Mouse (Mus musculus) right cerebral cortex, postnatal 25 days (tissue): Measurements from ENCODE around the gene Abcc4.

Experiments
- DNase-seq: peaks from one replicate; pipeline ENCODE4 v3.0.0; 2022

Abcc4 gene

DNA sequence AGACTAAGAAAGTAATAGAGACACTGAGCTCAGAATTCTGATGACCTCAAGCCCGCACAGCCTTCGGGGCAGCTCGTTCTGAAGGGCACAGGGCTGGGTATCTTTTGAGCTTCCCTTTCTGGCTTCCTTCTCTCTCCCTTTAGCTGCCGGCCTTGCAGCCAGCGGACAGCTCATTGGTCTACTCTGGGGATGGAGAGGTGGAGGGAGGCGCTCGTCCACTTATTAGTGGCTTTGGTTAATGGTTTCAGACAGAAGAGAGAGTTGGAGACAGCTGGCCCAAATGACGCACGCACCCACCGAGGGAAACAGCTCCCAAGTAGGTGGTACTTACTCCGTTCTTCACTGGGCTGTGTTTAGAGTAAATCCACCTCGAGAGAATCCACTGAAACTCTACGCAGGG lies 214.7 kb downstream of the Abcc4 start:
- DNase-seq = no peak

DNA sequence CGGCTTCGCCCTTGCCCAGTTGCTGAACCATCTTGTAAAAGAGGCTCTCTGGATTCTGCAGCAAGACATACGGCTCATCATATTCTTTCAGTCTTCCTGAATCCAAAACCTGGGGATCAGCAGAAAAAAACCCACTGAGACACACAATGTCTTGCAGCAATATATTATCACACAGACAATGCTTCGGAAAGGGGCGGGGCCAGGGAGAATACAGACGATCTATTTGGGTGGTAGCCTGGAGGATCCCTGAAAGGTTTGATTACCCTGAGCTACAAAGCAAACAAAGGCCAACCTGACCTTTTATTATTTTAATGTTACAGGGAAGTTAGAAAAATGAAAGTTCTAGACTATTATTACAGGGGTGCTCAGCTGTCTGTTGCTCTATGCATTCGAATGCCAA lies 215.5 kb downstream of the Abcc4 start:
- no peak for DNase-seq

DNA sequence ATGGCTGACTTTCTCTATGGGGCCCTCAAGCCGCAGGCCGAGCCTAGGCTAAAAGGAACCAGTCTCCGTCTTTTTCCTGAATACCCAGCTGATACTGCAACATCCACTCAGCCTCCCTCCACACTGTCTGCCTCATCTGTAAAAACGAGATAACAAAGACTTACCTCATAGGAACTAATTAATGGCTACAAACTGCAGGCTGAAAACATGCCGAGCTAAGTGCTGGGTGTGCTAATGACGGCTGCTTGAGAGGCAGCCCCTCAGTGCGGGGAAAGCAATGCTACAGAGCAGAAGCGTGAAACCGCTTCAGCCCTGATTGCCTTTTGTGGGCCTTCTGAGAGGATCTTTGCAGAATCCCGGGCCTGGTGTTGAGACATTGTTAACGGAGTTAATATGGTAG lies 219.7 kb downstream of the Abcc4 start:
- no peak for DNase-seq

DNA sequence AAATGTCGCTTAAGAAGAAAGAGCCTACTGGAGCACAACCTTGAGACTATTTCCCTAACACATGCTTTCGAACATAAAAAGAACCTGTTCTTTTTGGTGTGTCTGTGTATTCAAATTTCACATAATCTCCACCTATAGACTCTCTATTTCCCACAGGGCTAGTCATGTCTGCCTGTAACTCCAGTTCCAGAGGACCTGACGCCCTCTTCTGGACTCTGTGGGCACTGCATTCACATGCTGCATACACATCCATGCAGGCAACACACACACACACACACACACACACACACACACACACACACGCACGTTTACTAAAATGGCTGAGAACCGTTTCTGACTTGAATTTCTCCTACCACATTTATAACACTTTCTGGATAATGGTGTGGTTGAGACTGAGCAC lies 220.4 kb downstream of the Abcc4 start:
- no peak for DNase-seq

DNA sequence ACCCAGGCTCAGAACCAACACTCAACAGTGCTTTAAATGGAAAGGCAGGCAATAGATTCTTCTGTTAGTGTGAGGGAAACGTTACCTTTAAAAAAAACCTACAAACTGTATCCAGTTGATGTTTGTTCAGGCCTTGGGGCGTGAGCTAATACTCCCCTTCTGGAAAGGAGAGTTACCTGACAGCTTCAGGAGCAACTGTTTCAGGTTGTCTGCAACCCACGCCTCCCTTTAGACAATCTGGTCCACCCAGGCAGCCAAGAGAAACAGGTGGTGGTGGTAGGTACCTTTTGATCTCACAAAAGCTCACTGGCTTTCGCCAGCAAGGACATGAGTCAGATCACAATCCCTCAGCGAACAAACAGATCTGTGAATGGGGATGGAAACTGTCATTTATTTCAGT lies 223.7 kb downstream of the Abcc4 start:
- no peak for DNase-seq

DNA sequence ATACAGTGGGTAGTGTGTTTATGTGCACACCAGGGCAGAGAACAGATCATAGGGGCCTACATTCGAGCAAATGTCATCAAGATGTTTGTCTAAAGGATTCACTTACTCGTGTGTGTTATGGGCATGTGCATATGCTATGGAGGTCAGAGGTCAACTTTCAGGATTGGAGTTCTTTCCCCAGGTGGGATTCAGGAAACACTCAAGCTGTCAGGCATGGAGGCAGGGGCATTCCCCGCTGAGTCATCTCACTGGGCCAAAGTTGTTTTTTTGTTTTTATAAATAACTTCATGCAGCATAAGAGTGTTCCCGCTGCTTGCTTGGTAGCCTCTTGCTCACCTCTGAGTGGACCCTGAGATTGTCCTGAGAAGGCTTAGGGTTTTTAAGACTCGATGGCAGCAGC lies 224.2 kb downstream of the Abcc4 start:
- DNase-seq = no peak

DNA sequence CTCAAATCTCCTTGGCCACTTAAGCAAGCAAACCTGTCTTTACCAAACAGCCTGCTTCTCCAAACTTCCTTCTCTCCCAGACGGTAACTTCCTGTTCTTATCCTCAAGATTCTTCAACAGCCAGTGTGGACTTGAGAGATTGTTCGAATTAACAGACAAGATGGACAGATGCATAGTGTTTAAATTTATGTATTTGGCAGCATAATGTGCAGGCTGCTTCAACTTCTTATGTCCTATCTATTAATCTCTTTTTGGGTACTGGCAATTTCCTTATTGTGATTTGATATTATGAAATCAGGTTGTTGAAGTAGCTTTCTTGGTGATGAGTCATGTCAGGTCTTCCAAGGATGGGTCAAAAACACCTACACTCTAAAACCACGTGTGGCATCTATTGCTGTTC lies 229.7 kb downstream of the Abcc4 start:
- DNase-seq = no peak

DNA sequence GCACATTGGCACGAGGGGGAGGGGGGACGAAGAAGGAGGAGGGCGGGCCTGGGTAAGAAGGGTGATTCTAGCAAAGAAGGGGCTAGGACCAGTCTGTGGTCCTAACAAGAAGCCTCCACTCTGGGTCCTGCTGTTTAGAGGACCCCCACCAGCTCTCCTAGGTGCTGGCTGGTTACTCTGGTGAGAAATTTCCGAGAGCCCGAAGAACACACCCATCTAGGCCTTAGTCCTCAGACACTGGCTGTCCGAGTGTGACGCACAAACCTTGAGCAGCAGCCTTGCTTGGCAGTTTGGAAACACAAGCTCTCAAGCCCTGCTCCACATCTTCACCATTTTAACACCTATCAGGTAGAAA lies 230.9 kb downstream of the Abcc4 start:
- DNase-seq = no peak

DNA sequence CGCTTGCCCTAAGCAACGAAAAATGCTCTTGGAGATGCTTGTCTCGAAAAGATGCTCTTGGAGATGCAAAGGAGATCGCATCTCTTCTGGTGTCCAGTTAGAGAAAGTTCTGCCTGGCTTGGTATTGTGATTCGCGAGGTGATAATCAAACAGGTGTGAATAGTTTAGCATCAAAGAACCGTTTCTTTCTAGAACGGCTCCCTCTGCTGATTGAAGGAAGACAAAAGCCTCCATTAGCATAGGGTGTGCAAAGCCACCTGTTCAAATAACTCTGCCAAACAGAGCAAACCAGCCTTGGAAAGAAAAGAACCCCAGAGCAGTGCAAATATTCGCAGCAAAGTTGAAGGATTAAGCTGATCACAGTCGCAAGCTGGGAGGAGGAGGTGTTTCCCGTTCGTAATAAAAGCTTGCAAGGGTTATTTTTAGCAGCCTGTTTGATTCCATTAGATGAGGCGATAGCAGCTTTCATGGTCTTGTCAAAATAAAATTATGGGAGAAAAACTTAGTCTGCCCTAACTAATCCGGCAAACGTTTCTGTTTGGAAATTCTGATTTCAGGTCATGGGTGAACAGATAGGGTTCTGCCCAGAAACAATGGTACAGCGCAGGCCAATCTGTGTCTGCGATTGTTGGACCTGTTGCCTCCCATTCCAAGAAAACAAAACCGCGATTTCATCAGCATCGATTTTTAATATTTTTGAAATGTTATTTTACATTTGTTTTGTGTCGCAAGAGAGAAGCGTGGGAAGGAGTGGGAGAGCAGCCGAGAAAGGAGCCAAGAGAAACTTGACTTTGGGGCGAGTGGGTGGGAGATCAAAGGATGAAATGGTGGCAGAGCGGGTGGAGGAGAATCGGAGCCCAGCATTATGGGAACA lies 231.6 kb downstream of the Abcc4 start:
- DNase-seq = peak; percentile 6

DNA sequence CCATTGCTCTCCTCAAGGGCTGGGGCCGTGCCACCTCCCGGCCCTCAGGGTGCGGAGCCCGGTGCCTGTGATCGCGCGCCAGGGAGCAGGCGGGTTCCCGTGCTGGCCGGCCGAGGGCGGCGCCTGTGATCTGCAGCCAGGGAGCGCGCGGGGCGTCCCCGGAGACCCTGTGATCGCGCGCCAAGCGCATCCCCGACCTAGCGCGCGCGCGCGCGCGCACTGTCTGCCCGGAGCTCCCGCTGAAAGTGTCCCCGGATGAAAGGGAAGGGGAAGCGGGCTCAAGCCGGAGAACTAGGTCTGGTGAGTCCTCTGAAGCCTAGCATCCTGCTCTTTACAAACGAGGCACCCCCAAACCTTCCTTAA lies 232.2 kb downstream of the Abcc4 start:
- DNase-seq = peak; percentile 38

DNA sequence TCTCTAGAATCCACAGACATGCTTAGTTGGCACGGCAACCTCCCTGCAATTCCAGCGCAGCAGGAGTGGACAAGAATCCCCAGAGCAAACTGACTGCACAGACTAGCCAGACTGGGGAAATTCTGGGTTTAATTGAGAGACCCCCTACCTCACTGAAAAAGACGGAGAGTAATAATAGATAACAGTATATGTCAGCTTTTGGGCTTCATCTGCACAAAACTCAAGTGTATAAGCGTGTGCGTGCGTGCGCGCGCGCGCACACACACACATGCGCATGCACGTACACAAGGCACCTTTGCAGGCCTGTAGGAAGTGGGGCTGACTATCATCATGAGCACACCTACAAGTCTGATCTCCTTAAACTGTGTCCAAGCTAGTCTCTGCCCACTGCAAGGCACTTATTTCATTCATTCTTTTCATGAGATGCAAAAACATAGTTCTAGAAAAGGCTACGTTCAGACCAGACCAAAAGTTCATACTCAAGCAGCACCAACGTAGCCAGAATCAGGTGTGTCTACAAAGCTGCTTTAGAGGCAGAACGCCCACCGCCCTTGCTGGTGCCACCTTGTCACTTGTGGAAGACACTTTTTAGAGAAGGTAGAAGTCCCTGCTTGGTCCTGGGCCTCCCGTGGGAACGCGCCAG lies 232.7 kb downstream of the Abcc4 start:
- DNase-seq = peak; percentile 5

DNA sequence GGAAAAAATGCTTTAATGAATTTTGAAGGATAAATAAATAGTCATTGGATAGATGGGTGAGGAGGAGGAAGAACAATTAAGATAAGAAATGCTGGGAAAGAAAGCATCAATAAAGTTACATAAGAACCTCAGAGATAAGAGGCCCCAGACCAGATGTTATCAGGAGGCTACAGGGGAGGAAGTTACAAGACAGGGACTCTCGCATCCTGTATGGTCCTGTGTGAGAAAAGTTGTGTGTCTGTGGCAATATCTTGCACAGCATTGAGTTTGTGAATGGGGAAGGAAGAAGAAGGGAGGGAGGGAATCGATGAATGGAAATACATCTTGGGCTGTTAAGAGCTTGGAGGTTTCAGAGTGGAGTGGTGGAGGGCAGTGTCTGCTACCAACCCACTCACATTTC lies 240.7 kb downstream of the Abcc4 start:
- DNase-seq = no peak

DNA sequence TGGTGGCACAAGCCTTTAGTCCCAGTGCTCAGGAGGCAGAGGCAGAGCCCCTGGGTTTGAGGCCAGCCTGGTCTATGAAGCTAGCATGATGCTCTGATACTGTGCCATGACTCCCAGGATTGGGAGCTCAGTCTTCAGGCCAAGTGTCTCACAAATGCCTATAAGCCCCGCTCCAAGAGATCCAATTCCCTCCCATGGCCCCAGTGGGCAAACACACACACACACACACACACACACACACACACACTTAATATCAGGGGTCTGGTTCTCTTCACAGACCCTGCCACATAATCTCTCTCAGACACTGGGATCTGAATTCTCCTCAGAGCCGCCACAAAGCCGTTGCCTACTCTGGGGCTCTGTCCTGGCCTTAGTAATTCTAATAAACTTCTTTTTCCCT lies 241.6 kb downstream of the Abcc4 start:
- no peak for DNase-seq

DNA sequence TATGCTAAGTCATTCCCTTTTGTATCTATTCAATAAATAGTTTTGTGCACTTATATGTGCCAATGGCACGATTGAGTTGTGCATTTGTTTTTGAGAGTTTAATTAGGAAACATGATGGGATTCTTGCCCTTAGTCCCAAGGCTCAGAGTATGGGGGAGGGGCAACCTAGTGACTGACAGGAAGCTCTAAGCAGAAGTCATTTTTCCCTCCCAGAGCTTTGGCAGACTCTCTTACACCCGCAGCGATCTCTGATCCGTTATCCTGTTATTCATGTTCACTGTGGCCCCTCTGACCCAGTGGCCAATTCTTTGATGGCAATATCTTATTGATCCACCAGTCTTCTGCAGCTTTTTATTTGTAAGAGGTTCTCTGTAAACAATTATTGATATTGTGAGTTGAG lies 253.4 kb downstream of the Abcc4 start:
- DNase-seq = no peak

DNA sequence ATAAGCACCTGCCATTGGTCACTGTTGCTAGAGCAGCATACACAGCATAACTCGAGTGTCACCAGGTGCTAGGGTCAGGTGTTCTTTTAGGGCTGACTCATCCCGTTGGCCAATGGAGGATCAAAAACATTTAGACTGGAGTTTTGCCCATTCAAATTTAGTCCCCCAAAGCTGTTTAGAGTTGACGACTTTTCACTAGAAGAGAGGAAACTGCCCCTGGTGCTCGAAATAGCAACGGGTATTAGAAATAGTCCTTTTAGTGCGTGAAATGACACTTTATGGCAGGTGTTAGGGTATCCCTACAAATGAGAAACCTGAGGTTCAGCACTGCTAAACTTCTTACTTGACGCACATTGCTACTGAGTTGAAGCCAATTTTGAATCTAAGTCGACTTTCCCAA lies 265.9 kb downstream of the Abcc4 start:
- no peak for DNase-seq

DNA sequence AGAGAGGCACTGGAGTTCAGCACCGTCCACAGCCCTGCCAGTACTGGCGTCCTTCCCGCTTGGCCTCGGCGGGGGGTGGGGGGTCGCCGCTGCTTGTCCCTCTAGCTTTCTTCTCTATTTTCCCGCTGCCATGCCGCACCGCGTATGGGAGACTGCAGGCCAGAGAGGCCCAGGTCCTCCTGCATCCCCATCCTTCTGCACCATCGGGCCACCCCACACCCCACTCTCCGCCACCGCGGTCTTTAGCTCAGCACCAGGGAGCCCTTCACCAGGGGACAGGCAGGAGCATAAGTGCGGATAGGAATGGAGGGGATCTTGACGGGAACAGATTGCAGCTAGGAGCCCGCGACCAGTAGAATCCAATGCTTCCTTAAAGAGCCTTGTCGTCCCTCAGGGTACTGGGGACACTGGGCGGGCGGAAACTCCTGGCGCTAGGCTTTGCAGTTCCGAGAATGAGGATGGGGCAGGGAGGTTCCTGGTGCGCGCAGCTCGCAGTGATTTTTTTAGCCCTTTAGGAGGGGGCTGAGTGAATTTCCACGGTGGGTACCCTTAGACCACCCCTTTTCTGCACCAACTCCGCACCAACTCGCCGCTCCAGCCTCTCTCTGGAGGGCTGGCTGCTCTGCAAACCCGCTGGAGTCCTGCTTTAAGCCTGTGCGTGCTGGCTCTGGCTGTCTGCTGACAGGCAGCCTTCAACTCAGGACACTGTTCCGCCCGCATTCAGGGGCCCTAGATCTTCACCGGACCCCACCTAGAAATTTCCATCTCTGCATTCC lies 268.7 kb downstream of the Abcc4 start:
- DNase-seq = peak; percentile 38

DNA sequence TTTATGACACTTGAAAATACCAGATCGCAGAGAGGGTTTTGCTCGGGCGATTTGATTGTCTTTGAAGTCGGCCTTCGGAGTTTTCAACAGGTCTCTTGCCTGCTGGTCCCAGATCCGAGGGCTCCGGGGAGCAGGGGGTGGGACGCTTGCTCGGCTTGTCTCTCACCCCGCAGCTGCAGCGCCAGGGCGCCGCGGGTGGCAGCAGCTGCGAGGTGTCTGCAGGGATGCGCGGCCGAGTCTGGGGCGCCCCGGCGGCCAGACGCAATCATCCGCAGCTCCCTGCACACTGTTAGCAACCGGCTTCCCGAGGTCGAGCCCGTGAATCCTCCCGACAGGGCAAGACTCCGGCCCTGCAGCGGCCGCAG lies 269.2 kb downstream of the Abcc4 start:
- DNase-seq = peak; percentile 43

DNA sequence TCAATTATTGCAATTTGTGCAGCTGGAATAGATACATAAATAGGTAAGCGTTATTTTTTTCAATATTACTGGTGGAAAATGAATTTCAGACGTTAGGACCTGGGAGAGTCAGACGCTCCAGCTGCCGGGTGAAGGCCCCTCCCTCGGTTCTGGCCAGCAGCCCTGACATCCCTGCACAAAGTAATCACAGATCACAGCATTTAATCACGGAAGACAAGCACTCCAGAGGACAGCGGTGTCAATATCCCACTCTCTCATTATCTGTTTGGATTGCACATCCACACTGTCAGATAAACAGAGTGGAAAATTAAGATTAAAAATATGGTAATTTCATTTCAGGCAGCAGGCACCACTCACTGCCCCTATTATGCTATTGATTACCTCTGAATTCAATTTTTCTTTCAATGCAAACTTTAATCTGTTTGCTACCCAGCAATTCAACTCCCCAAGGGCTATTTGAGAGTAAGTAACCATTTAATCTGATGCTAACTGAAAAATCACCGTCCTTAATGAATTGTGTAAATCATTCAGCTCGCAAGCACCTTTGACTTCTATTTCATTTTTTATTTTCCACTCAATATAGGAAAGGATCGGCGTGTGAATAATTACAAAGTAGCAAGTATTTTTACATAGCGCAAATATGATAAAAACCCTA lies 270.2 kb downstream of the Abcc4 start:
- DNase-seq = no peak

DNA sequence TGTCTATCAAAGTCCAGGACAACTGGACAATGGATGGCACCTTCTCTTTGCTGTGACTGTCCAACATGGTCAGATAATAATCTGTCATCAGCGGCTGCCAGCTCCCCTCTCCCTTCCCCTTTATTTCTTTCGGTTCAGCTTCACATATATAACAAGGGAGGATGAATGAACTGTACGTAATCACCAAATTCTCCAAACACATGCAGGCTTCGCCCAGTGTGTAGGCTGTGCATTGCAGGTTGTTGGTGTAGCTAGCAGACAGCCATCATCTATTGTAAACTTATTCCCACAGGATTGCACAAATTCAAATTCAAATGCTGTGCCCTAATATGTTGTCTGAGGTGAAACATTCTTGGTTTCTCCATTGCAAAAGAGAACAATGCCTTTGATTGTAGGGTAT lies 271.2 kb downstream of the Abcc4 start:
- DNase-seq = no peak

DNA sequence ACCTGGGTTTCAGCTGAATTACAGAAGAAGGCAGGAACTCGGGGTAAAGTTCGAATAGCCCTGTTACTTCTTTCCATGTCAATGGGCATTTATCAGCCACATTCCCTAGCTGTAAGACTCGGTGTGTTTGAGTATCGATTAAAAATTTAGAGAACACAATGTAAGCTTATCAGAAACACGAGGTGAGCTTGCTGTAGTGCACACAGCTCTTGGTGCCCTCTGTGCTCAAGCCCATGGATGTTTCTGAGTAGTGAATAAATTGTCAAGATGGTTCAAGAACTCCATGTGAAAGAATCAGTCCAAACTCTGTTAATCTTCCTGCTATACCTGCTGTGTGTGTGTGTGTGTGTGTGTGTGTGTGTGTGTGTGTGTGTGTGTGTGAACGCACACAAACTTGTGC lies 272.2 kb downstream of the Abcc4 start:
- no peak for DNase-seq
